Mouse (Mus musculus) heart, postnatal 0 days (tissue): ENCODE data around the gene Calr. TPM values are rescaled to one million over a fixed set of nuclear protein-coding genes. Genes with fewer than 3 reads are reported as not detected.
A peak's percentile ranks its signal among the peaks of the same experiment; 100 is the strongest.

Source experiments
- ATAC-seq: fragments of 200-750 bp; cut with Nextera tagmentation; 2 replicates; pipeline ENCODE4 v1.8.0; 2017; ENCODE audit warnings: low read depth, moderate number of reproducible peaks, moderate library complexity; ENCODE audit not compliant: insufficient read depth
- DNase-seq: peaks from one replicate; pipeline ENCODE4 v3.0.0-alpha.2; 2016; ENCODE audit warnings: low spot score
- H3K27ac ChIP-seq: fragments of 300-500 bp; sonication (generic); 2 replicates; pipeline ENCODE4 v1.5.1; 2014; ENCODE audit warnings: low read depth, mild to moderate bottlenecking
- H3K27me3 ChIP-seq: fragments of 300-500 bp; sonication (generic); 2 replicates; pipeline ENCODE4 v1.6.1; 2014; ENCODE audit warnings: low read length, mixed read lengths; ENCODE audit not compliant: control insufficient read depth, insufficient read depth
- H3K36me3 ChIP-seq: fragments of 300-500 bp; sonication (generic); replicated peaks from 2 replicates; pipeline ENCODE4 v1.6.1; 2014; ENCODE audit warnings: low read length, mixed read lengths; ENCODE audit not compliant: control insufficient read depth, insufficient read depth
- H3K4me1 ChIP-seq: fragments of 300-500 bp; sonication (generic); 2 replicates; pipeline ENCODE4 v1.6.1; 2014; ENCODE audit warnings: antibody characterized with exemption; ENCODE audit not compliant: control insufficient read depth, insufficient read depth
- H3K4me2 ChIP-seq: fragments of 300-500 bp; sonication (generic); 2 replicates; pipeline ENCODE4 v1.6.1; 2014; ENCODE audit warnings: low read depth, mild to moderate bottlenecking, low read length, moderate library complexity
- H3K4me3 ChIP-seq: fragments of 300-500 bp; sonication (generic); 2 replicates; pipeline ENCODE4 v1.5.1; 2014; ENCODE audit warnings: low read depth, low read length
- H3K9ac ChIP-seq: fragments of 300-500 bp; sonication (generic); replicated peaks from 2 replicates; pipeline ENCODE4 v1.6.1; 2014; ENCODE audit warnings: low read depth, low read length, mixed read lengths
- H3K9me3 ChIP-seq: fragments of 300-500 bp; sonication (generic); replicated peaks from 2 replicates; pipeline ENCODE4 v1.6.1; 2016; ENCODE audit warnings: low read length; ENCODE audit not compliant: control insufficient read depth
- CTCF ChIP-seq: IDR thresholded peaks from 2 replicates; pipeline ENCODE4 v1.5.1; 2016; ENCODE audit warnings: antibody characterized with exemption, control low read depth, low read depth
- EP300 ChIP-seq: IDR thresholded peaks from 2 replicates; pipeline ENCODE4 v1.6.1; 2016; ENCODE audit warnings: antibody characterized with exemption, low read depth
- WGBS: fragments of 180-500 bp; shearing (Covaris S2); extraction: QIAGEN DNeasy Blood & Tissue Kit; methylation state at CpG from one replicate; pipeline ENCODE4 v1.1.7; 2014; 5-methylcytosine and 5-hydroxymethylcytosine counted together
- polyA plus RNA-seq: library from polyadenylated mRNA; unstranded; fragments of >200 nt; fragmentation: Nextera tagmentation; extraction: Ambion mirVana; gene quantifications from 2 replicates; pipeline ENCODE4 v1.2.1, GENCODE M21; 2015
- total RNA-seq: library from RNA; depleted of rRNA; stranded (reverse); fragments of >200 nt; gene quantifications from 2 replicates; pipeline ENCODE4 v1.2.3, GENCODE M21; 2014; ENCODE audit warnings: low replicate concordance

Gene Calr
- total and polyA plus RNA-seq, 2 experiments from 2014 or later, result 201 to 235 TPM

- Histone ChIP-seq H3K27me3 (no peaks in the 10 kb centered on the region), H3K4me1 (peaks cover 12% of the 10 kb centered on the region; the same call in 1 of the 2 replicates), H3K36me3 (no peaks in the 10 kb centered on the region), H3K9ac (no peak overlapping the region), H3K4me3 (no peak overlapping the region), H3K4me2 (no peak overlapping the region), H3K9me3 (no peaks in the 10 kb centered on the region), H3K27ac (no peak overlapping the region)
- 71% methylated on average over 17 of the region's 17 CpGs for WGBS
- no peak for DNase-seq
- ATAC-seq, result no peak
- TF ChIP-seq EP300 (no peak), CTCF (no peak)
Observed at GRCm38 (mm10) chr8:84816117-84816516, 30.6 kb downstream of the Calr start.

- Histone ChIP-seq H3K9me3 (no peaks in the 10 kb centered on the region), H3K27me3 (no peaks in the 10 kb centered on the region), H3K27ac (no peak overlapping the region), H3K4me2 (no peak overlapping the region), H3K4me3 (no peak overlapping the region), H3K4me1 (peaks cover 12% of the 10 kb centered on the region; the same call in 1 of the 2 replicates), H3K9ac (no peak overlapping the region), H3K36me3 (no peaks in the 10 kb centered on the region)
- no peak for TF ChIP-seq EP300
- peak; percentile 97 for TF ChIP-seq CTCF
- 14% methylated on average over 9 of the region's 9 CpGs for WGBS
- DNase-seq, result peak; percentile 86
- peak; percentile 82 for ATAC-seq
Observed at GRCm38 (mm10) chr8:84815547-84815946, 31.2 kb downstream of the Calr start.

- ATAC-seq (0 out of 2 replicates have a peak, but pooled peaks have one; percentile 5), DNase-seq (no peak)
- Histone ChIP-seq H3K9ac (no peak overlapping the region), H3K4me3 (no peak overlapping the region), H3K4me2 (no peak overlapping the region), H3K9me3 (no peaks in the 10 kb centered on the region), H3K36me3 (no peaks in the 10 kb centered on the region), H3K27me3 (no peaks in the 10 kb centered on the region), H3K4me1 (peaks cover 12% of the 10 kb centered on the region; the same call in 1 of the 2 replicates), H3K27ac (no peak overlapping the region)
- TF ChIP-seq CTCF, result no peak
- TF ChIP-seq EP300, result no peak
- WGBS, result 36% methylated on average over 19 of the region's 19 CpGs
Observed at GRCm38 (mm10) chr8:84814555-84815441, 31.9 kb downstream of the Calr start.

GRCm38 (mm10) chr8:84814240-84814554 lies 32.5 kb downstream of the Calr start:
- Histone ChIP-seq H3K27me3 (no peaks in the 10 kb centered on the region), H3K9me3 (no peaks in the 10 kb centered on the region), H3K36me3 (no peaks in the 10 kb centered on the region), H3K9ac (no peak overlapping the region), H3K4me3 (no peak overlapping the region), H3K4me2 (no peak overlapping the region), H3K27ac (no peak overlapping the region), H3K4me1 (peaks cover 12% of the 10 kb centered on the region; the same call in 1 of the 2 replicates)
- TF ChIP-seq CTCF (no peak), EP300 (no peak)
- DNase-seq, result no peak
- 82% methylated on average over 11 of the region's 11 CpGs for WGBS
- no peak for ATAC-seq

- Histone ChIP-seq H3K36me3 (no peaks in the 10 kb centered on the region), H3K4me1 (peaks cover 12% of the 10 kb centered on the region; the same call in 1 of the 2 replicates), H3K27me3 (no peaks in the 10 kb centered on the region), H3K27ac (no peak overlapping the region), H3K9ac (no peak overlapping the region), H3K9me3 (no peaks in the 10 kb centered on the region), H3K4me2 (no peak overlapping the region), H3K4me3 (no peak overlapping the region)
- ATAC-seq (no peak), DNase-seq (no peak)
- 58% methylated on average over 3 of the region's 3 CpGs for WGBS
- TF ChIP-seq CTCF, result no peak
- no peak for TF ChIP-seq EP300
Observed at GRCm38 (mm10) chr8:84813830-84814229, 32.9 kb downstream of the Calr start.

GRCm38 (mm10) chr8:84813059-84813458 lies 33.7 kb downstream of the Calr start:
- H3K9ac ChIP-seq, result no peak overlapping the region
- WGBS, result 1% methylated on average over 5 of the region's 5 CpGs
- H3K27ac ChIP-seq, result no peak overlapping the region
- peaks cover 12% of the 10 kb centered on the region; the same call in 1 of the 2 replicates for H3K4me1 ChIP-seq
- DNase-seq, result peak; percentile 62
- no peaks in the 10 kb centered on the region for H3K27me3 ChIP-seq
- no peaks in the 10 kb centered on the region for H3K9me3 ChIP-seq
- ATAC-seq, result peak; percentile 21; the same call in 1 of the 2 replicates
- TF ChIP-seq EP300 (0 out of 2 replicates have a peak, but pooled peaks have one; percentile 22), CTCF (peak; percentile 88)
- H3K36me3 ChIP-seq, result no peaks in the 10 kb centered on the region
- H3K4me3 ChIP-seq, result no peak overlapping the region
- no peak overlapping the region for H3K4me2 ChIP-seq
